Mouse (Mus musculus) adrenal gland, postnatal 10 days (tissue): ENCODE data around the gene Fastk. TPM values are rescaled to one million over a fixed set of nuclear protein-coding genes. Genes with fewer than 3 reads are reported as not detected.
A peak's percentile ranks its signal among the peaks of the same experiment; 100 is the strongest.

ENCODE experiments used
- DNase-seq: peaks from one replicate; pipeline ENCODE4 v3.0.0; 2021; ENCODE audit warnings: mixed read lengths
- total RNA-seq, 2 experiments: library from RNA; stranded (reverse); gene quantifications; 2 replicates each; pipeline ENCODE4 v1.2.3; 2021

Gene Fastk
- total RNA-seq, 2 experiments from 2014 or later = 129 to 172 TPM

- no peak for DNase-seq
These were observed 8.3 kb upstream of the Fastk start for GRCm38 (mm10) chr5:24453283-24453984.

DNA sequence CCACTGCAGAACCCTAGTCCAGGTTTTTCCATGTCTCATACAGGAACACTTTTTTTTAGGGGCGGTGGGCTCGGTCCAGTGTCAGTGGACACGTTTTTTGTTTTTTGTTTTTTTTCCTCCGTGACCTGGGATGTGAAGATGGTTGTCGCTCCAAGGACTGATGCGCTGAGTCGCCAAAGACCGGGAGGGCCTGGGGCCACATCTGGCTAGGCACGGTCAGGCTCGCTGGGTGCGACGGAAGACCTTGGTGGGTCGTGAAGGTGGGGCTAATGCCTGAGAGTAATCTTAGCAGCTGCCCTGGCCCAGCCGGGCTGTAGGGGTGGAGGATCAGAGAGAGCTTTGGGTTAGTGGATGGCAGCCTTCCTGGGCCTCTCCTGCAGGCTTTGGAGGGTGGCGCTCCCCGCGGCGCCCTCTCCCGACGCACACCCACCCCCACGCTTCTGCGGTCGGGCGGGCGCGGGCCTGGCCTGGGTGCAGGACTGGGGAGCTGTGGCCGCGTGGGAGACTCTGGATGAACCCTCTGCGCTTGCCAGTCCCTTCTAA is 7.7 kb upstream of the Fastk start:
- DNase-seq = peak; percentile 46

DNA sequence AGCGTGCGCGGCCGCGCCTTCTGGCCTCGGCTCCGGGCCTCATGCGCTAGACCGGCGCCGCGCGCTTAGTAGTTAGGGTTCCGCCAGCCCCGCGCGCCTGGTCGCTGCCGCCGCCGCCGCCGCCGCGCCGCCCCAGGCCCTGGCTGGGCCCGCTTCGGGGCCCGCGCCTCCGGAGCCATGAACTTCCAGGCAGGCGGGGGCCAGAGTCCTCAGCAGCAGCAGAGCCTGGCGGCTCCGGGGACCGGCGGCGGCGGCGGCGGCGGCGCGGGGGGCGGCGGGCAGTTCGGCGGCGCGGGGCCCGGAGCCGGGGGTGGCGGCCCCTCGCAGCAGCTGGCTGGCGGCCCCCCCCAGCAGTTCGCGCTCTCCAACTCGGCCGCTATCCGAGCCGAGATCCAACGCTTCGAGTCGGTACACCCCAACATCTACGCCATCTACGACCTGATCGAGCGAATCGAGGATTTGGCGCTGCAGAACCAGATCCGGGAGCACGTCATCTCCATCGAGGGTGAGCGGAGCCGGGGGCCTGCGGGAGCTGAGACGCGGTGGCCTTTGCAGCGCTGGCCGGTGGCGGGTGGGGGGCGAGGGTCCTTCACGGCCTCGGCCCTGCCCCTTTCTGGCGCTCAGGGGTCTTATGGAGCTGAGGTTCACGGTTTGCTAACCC is 7.1 kb upstream of the Fastk start, which contains the start of gene Agap3:
TSS of gene Agap3 (plus strand) at position 148 of the 661 bp plus-strand sequence.
- peak; percentile 61 for DNase-seq

- DNase-seq = peak; percentile 94
These were observed 6.4 kb upstream of the Fastk start for GRCm38 (mm10) chr5:24451264-24452029.

GRCm38 (mm10) chr5:24447624-24448298 is 2.7 kb upstream of the Fastk start, which contains the start of gene Tmub1:
Tmub1 (minus strand) TSS chr5:24447854.
- peak; percentile 86 for DNase-seq

GRCm38 (mm10) chr5:24446630-24447029 is 1.5 kb upstream of the Fastk start:
- no peak for DNase-seq

GRCm38 (mm10) chr5:24445428-24446080 is 467 bp upstream of the Fastk start:
- peak; percentile 43 for DNase-seq

- peak; percentile 17 for DNase-seq
These were observed 1.2 kb downstream of the Fastk start for GRCm38 (mm10) chr5:24443927-24444326.

DNA sequence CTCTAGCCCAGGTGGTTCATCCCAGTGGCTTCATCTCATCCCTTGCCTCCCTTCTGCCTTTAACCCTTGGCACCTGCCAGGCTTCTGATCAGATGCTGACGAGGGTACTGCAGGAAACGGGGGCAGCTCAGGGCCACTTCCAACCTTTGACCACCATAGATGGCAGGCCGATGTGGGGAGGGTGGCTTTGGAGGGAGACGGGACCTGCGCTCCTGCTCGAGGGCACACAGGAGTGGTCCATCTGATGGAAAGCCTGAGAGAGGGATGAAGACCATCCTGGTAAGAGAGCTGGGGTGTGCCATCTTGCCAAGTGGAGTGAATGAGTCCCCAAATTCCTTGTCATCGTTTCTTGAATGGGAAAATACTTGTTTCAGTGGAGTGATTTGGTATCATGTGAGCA is 1.9 kb downstream of the Fastk start:
- no peak for DNase-seq

- no peak for DNase-seq
These were observed 3.1 kb downstream of the Fastk start for GRCm38 (mm10) chr5:24442029-24442428.

GRCm38 (mm10) chr5:24441187-24441586 is 3.9 kb downstream of the Fastk start:
- no peak for DNase-seq

GRCm38 (mm10) chr5:24433993-24434392 is 11.1 kb downstream of the Fastk start:
- no peak for DNase-seq

GRCm38 (mm10) chr5:24428596-24428995 is 16.5 kb downstream of the Fastk start:
- DNase-seq = peak; percentile 53

DNA sequence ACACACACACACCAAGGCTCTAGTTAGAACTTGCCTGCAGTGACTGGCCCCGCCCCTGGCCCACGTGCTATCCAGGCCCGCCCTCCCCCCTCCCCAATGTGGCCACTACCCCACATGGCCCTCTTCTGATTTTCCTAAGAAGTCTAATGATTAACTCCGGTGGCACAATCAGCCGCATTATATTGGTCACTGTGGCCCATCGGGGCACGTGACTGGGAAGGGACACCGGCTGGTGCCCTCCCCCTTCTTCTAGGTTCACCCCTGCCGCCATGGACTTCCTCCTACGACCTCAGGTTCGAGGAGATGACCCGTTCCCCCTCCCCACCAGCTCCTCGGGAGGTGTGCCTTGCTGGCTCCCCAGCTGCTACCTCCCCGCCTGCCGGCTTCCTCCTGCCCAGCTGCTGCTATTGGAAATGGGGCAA is 17.1 kb downstream of the Fastk start:
- DNase-seq = peak; percentile 18

DNA sequence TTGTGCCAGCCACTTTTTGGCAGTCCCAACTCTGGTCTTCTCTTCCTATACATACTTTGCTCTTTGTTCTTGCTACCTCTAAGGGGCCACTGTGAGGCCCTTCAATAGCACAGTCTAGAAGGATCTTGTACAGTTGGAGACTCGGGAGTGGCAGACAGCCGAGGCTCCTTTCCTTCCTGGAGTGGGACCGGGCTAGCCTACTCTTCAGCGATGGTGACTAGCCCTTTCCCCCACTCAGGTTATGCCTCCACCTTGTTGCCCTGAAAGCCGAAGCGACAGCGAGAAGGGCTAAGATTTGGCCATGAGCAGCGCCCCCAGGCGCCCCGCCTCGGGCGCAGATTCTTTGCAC is 17.8 kb downstream of the Fastk start:
- no peak for DNase-seq

- no peak for DNase-seq
These were observed 18.4 kb downstream of the Fastk start for GRCm38 (mm10) chr5:24426556-24427284.

- DNase-seq = peak; percentile 21
These were observed 19.1 kb downstream of the Fastk start for GRCm38 (mm10) chr5:24426037-24426432.

- DNase-seq = no peak
These were observed 19.6 kb downstream of the Fastk start for GRCm38 (mm10) chr5:24425421-24426036.

- peak; percentile 93 for DNase-seq
These were observed 20.2 kb downstream of the Fastk start for GRCm38 (mm10) chr5:24424861-24425411.
